Mouse (Mus musculus) cerebellum, adult 2 months (tissue): Measurements from ENCODE around the gene Tuft1. TPM values are rescaled to one million over a fixed set of nuclear protein-coding genes. Genes with fewer than 3 reads are reported as not detected.
"Not testable (repeated sequence)": the region's sequence is repeated elsewhere in the genome, so short reads cannot be mapped to it uniquely, and the experiment has no call there.

Experiments used
- DNase-seq, 2 experiments: peaks; one replicate each; pipeline ENCODE4 v3.0.0; 2021
- H3K27ac ChIP-seq: fragments of 200-500 bp; 2 replicates; pipeline ENCODE4 v1.5.1; 2012; ENCODE audit warnings: low read length, control low read depth, inconsistent platforms; ENCODE audit not compliant: insufficient read depth
- H3K27me3 ChIP-seq: fragments of 200-500 bp; 2 replicates; pipeline ENCODE4 v1.6.1; 2012; ENCODE audit warnings: inconsistent platforms, mild to moderate bottlenecking, low read length, moderate library complexity; ENCODE audit not compliant: control insufficient read depth, insufficient read depth
- H3K4me1 ChIP-seq: fragments of 200-500 bp; 2 replicates; pipeline ENCODE4 v1.6.1; 2011; ENCODE audit warnings: low read length; ENCODE audit not compliant: control insufficient read depth, insufficient read depth
- H3K4me3 ChIP-seq: fragments of 200-500 bp; replicated peaks from 2 replicates; pipeline ENCODE3; 2011; ENCODE audit warnings: mild to moderate bottlenecking, low read depth, low read length, control low read depth; ENCODE audit not compliant: insufficient read depth
- CTCF ChIP-seq: fragments of 200-500 bp; IDR thresholded peaks from 2 replicates; pipeline ENCODE4 v1.5.1; 2011; ENCODE audit warnings: low read depth, mild to moderate bottlenecking, control low read depth, low read length, moderate library complexity, borderline replicate concordance; ENCODE audit not compliant: insufficient read depth
- POLR2A ChIP-seq: fragments of 200-500 bp; IDR thresholded peaks from 2 replicates; pipeline ENCODE4 v1.6.1; 2011; ENCODE audit warnings: low read length, control low read depth, borderline replicate concordance; ENCODE audit not compliant: insufficient read depth
- WGBS: fragments of 180-500 bp; shearing (Covaris S2); methylation state at CpG from one replicate; pipeline ENCODE4 v1.1.7; 2018; 5-methylcytosine and 5-hydroxymethylcytosine counted together
- polyA plus RNA-seq: library from polyadenylated mRNA; depleted of rRNA; stranded (reverse); fragments of >200 nt; gene quantifications from 2 replicates; pipeline ENCODE4 v1.2.3, GENCODE M21; 2012; rRNA removed

The Tuft1 gene
- polyA plus RNA-seq: 7.0 and 7.4 TPM in 2 replicates

GRCm38 (mm10) chr3:94658740-94659095 is at the start of gene Tuft1:
Tuft1 (minus strand) TSS chr3:94658872.
- peak within 1 kb of the TSS; percentile 22 for H3K4me3 ChIP-seq
- peak; percentile 67 to 71 for DNase-seq
- not testable (repeated sequence) for H3K27ac ChIP-seq, H3K4me1 ChIP-seq, H3K27me3 ChIP-seq
- WGBS: under 1% methylated on average over 24 of the region's 33 CpGs

- DNase-seq, H3K4me3 ChIP-seq, H3K4me1 ChIP-seq, H3K27ac ChIP-seq, H3K27me3 ChIP-seq: not testable (repeated sequence)
- WGBS: 13% methylated on average over 3 of the region's 3 CpGs
- 0 out of 2 replicates have a peak, but pooled peaks have one; percentile 14 for TF ChIP-seq CTCF
Measured at GRCm38 (mm10) chr3:94703364-94703763, 44.7 kb upstream of the Tuft1 start.

GRCm38 (mm10) chr3:94702856-94703255 is 44.2 kb upstream of the Tuft1 start:
- H3K4me1 ChIP-seq: no peaks in the 10 kb centered on the region
- no peak overlapping the region for H3K4me3 ChIP-seq
- 85% methylated on average over 3 of the region's 3 CpGs for WGBS
- no peak overlapping the region for H3K27ac ChIP-seq
- no peak for TF ChIP-seq POLR2A
- TF ChIP-seq CTCF: no peak
- DNase-seq: no peak
- no peaks in the 10 kb centered on the region for H3K27me3 ChIP-seq

GRCm38 (mm10) chr3:94702163-94702810 is 43.6 kb upstream of the Tuft1 start:
- not testable (repeated sequence) for H3K27me3 ChIP-seq, H3K27ac ChIP-seq, H3K4me3 ChIP-seq, H3K4me1 ChIP-seq, DNase-seq
- WGBS: 82% methylated on average over 7 of the region's 7 CpGs

- H3K27ac ChIP-seq, H3K4me3 ChIP-seq, H3K4me1 ChIP-seq, H3K27me3 ChIP-seq, DNase-seq: not testable (repeated sequence)
- WGBS: 85% methylated on average over 4 of the region's 4 CpGs
Measured at GRCm38 (mm10) chr3:94696257-94696656, 37.6 kb upstream of the Tuft1 start.

- H3K4me3 ChIP-seq, DNase-seq, H3K27ac ChIP-seq, H3K4me1 ChIP-seq, H3K27me3 ChIP-seq: not testable (repeated sequence)
- 86% methylated on average over 6 of the region's 6 CpGs for WGBS
Measured at GRCm38 (mm10) chr3:94695591-94695990, 36.9 kb upstream of the Tuft1 start.

- not testable (repeated sequence) for H3K4me3 ChIP-seq, DNase-seq, H3K27me3 ChIP-seq, H3K27ac ChIP-seq, H3K4me1 ChIP-seq
- 73% methylated on average over 6 of the region's 8 CpGs for WGBS
Measured at GRCm38 (mm10) chr3:94693874-94694273, 35.2 kb upstream of the Tuft1 start.

- no peak within 1 kb of the TSS for H3K27ac ChIP-seq
- H3K4me3 ChIP-seq: no peak within 1 kb of the TSS
- no peaks in the 10 kb centered on the region for H3K27me3 ChIP-seq
- no peak for DNase-seq
- no peaks in the 10 kb centered on the region for H3K4me1 ChIP-seq
- 65% methylated on average over 5 of the region's 5 CpGs for WGBS
- TF ChIP-seq CTCF (no peak), POLR2A (no peak)
Measured at GRCm38 (mm10) chr3:94693329-94693825, 34.7 kb upstream of the Tuft1 start, which contains the start of gene Selenbp2. Selenbp2 (plus strand) TSS chr3:94693556.

- H3K27ac ChIP-seq, H3K4me3 ChIP-seq, H3K4me1 ChIP-seq, DNase-seq, H3K27me3 ChIP-seq: not testable (repeated sequence)
- 83% methylated on average over 4 of the region's 4 CpGs for WGBS
Measured at GRCm38 (mm10) chr3:94691694-94692093, 33.0 kb upstream of the Tuft1 start.
